Mouse (Mus musculus): ENCODE results near the gene Cpb1. TPM values are rescaled to one million over a fixed set of nuclear protein-coding genes. Genes with fewer than 3 reads are reported as not detected.

Gene Cpb1
- polyA plus RNA-seq, 1 experiment from 2014 or later: not detected

DNA sequence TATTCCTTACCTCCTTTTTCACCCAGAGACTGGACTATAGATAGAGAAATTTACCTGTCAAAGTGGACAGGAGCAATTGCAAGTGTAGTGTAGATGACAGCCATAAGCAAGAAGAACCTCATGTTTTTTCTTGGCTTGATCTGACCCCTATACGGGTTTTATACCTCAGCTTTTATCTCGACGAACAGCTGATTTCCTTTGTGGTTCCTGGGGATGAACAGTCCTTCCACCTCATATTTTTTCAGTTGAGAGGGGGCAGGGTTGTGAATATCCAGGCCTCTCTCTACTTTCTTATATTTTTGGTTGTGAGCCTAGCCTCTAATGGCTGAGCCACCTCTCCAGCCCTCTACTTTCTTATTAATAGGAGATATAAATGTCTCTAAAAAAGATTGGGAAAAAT, 33.5 kb downstream of the Cpb1 start, which contains the start of gene Cpa3:
Cpa3 (minus strand) TSS at position 132 of the 400 bp plus-strand sequence.
- Histone ChIP-seq H3K27ac (replicated peaks) (no peak within 1 kb of the TSS), H3K4me1 (no peaks in the 10 kb centered on the region), H3K4me2 (replicated peaks) (no peak within 1 kb of the TSS), H3K9ac (replicated peaks) (no peak within 1 kb of the TSS), H3K9me3 (no peaks in the 10 kb centered on the region), H3K36me3 (no peaks in the 10 kb centered on the region), H3K4me3 (no peak within 1 kb of the TSS), H3K27me3 (no peaks in the 10 kb centered on the region)
- ATAC-seq (ENCODE audit: low FRiP score, low read depth): no peak
- 91% methylated on average over 3 of the region's 3 CpGs for WGBS

DNA sequence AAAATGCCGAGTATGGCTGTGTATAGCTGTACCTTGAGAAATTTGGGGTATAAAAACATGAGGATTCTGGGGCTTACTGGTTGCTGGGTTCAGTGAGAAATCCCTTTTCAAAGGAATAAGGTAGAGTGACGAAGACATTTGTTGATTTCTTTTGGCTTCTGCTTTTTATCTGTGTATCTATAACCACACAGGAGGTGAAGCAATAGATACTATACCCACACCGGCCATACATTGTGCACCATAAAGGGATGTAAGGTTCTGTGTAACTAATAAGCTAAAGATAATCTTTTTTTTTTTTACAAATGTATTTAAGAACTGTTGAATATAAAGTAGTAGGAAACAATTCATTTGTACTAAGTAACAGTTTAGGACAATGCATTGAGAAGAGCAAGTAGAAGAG, 35.8 kb downstream of the Cpb1 start:
- Histone ChIP-seq H3K4me2 (replicated peaks) (no peak overlapping the region), H3K4me1 (no peaks in the 10 kb centered on the region), H3K4me3 (no peak overlapping the region), H3K27ac (replicated peaks) (no peak overlapping the region), H3K9me3 (no peaks in the 10 kb centered on the region), H3K36me3 (no peaks in the 10 kb centered on the region), H3K27me3 (no peaks in the 10 kb centered on the region), H3K9ac (replicated peaks) (no peak overlapping the region)
- 84% methylated on average over 3 of the region's 3 CpGs for WGBS
- ATAC-seq (ENCODE audit: low FRiP score, low read depth): no peak

DNA sequence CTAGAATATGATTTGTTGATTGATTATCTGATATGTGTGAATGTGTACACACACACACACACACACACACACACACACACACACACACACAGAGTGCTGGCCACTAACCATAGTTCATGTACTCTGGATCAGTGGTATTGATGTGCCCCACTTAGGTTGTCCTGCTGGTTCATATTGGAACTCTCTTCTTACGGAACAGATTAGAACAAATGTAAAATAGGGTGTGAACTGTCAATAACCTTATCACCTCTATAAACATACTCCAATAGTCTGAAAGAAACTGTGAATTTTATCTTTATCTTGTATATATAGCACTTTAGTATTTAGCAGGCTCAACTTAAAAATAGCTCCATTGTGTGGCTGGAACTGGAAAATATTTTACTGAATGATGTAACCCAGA, 38.6 kb downstream of the Cpb1 start:
- H3K9ac ChIP-seq (replicated peaks): no peak overlapping the region
- no peak overlapping the region for H3K4me2 ChIP-seq (replicated peaks)
- WGBS: 85% methylated on average over 1 of the region's 1 CpGs
- H3K9me3 ChIP-seq: no peaks in the 10 kb centered on the region
- H3K27me3 ChIP-seq: no peaks in the 10 kb centered on the region
- no peaks in the 10 kb centered on the region for H3K4me1 ChIP-seq
- H3K4me3 ChIP-seq: no peak overlapping the region
- H3K36me3 ChIP-seq: no peaks in the 10 kb centered on the region
- H3K27ac ChIP-seq (replicated peaks): no peak overlapping the region
- no peak for ATAC-seq (ENCODE audit: low FRiP score, low read depth)

DNA sequence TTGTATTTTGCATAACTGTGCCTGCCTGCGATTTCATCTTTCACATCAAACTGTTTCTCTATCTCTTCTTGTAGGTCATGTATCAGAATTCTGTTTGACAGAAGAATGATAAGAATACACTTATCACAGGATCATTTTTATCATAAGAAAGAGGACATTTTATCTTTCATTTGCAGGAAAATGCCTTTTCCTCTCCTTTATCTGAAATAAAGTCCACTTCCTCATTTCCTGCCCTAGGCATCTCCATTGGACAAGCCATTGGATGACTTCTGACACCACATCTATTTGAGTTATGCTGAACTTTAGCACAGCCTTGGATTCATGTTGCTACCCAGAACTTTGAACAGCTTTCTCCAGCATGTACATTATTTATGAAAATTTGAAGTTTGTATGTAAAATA, 46.5 kb downstream of the Cpb1 start:
- Histone ChIP-seq H3K27ac (replicated peaks) (no peak overlapping the region), H3K4me2 (replicated peaks) (no peak overlapping the region), H3K9me3 (no peaks in the 10 kb centered on the region), H3K36me3 (no peaks in the 10 kb centered on the region), H3K4me1 (no peaks in the 10 kb centered on the region), H3K27me3 (no peaks in the 10 kb centered on the region), H3K4me3 (no peak overlapping the region), H3K9ac (replicated peaks) (no peak overlapping the region)
- 90% methylated on average over 1 of the region's 1 CpGs for WGBS
- no peak for ATAC-seq (ENCODE audit: low FRiP score, low read depth)

DNA sequence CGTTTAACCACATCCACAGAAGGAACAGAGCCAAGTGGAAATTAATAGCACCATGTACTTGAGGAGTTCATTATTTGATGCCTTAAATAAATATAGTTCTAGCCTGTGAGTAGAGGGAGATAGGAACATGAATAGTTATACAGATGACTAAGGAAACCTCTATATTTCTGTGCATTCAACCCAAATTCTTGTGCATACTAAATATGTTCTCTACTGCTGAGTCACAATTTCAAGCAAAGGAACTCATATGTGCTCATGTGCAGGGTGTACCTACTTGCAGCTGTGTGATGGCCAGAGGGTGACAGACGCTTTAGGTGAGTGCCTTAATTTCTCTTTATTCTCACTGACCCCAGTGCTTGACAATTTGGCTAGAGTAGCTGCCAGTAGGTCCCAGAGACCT, 50.1 kb downstream of the Cpb1 start:
- H3K4me1 ChIP-seq: no peaks in the 10 kb centered on the region
- H3K27ac ChIP-seq (replicated peaks): no peak overlapping the region
- H3K4me2 ChIP-seq (replicated peaks): no peak overlapping the region
- H3K36me3 ChIP-seq: no peaks in the 10 kb centered on the region
- no peak overlapping the region for H3K4me3 ChIP-seq
- no peaks in the 10 kb centered on the region for H3K9me3 ChIP-seq
- no peak overlapping the region for H3K9ac ChIP-seq (replicated peaks)
- ATAC-seq (ENCODE audit: low FRiP score, low read depth): no peak
- H3K27me3 ChIP-seq: no peaks in the 10 kb centered on the region
- WGBS: 86% methylated on average over 2 of the region's 2 CpGs

DNA sequence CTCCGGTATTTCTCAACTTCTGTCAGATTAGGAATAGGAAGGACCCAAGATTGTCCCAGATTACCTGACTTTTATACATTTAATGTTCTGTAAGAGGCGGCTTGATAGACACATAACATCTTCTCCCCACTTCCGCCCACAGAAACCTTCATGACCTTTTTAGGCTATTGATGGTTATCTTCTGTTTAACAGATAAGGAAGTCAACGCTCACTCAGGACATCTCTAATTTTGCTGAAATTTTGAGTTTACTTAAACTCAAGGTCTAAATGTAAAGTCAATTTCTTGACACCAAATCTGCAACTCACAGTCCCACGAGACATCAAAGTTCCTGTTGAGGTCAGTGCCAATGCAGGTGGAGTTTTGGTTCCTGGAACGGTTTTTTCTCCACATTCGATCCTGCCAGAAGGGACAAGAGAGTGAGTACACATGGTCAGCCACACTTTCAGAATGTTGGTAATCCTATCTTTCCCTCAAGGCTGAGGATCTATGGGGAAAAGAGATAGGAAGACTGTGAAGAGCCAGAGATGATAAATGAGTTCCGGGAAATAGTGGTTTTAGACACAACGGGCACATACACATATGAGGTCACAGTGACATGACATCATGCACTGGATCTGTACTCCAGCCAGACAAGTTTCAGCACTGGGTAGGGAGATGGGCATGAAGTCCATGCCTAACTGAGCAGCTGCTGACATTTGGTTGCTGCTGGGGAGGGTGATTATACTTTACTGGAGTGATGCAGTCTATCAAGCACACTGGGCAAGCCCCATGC, 52.4 kb downstream of the Cpb1 start:
- WGBS: 95% methylated on average over 9 of the region's 9 CpGs
- Histone ChIP-seq H3K36me3 (no peaks in the 10 kb centered on the region), H3K4me2 (replicated peaks) (no peak overlapping the region), H3K9me3 (no peaks in the 10 kb centered on the region), H3K4me3 (no peak overlapping the region), H3K27ac (replicated peaks) (no peak overlapping the region), H3K4me1 (no peaks in the 10 kb centered on the region), H3K9ac (replicated peaks) (no peak overlapping the region), H3K27me3 (no peaks in the 10 kb centered on the region)
- no peak for ATAC-seq (ENCODE audit: low FRiP score, low read depth)

DNA sequence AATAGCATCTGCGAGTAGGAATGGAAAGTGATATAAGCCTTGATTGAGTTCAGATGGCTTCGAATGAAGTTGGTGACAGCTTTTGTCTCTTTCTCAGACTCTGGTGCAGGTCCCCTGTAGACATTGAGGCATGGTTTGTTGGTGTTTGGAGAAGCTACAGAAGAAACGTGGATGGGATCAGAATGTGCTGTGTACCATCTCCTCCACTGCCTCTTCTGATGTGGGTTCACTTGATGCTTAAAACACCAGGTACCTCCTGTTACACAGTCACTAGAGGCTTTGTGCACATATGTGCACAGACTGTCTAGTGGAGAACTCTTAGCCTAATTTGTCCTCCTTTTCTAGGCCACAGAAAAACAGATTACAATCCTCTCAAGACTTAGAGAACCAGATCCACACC, 53.4 kb downstream of the Cpb1 start:
- Histone ChIP-seq H3K27ac (replicated peaks) (no peak overlapping the region), H3K27me3 (no peaks in the 10 kb centered on the region), H3K4me2 (replicated peaks) (no peak overlapping the region), H3K9ac (replicated peaks) (no peak overlapping the region), H3K4me1 (no peaks in the 10 kb centered on the region), H3K36me3 (no peaks in the 10 kb centered on the region), H3K4me3 (no peak overlapping the region), H3K9me3 (no peaks in the 10 kb centered on the region)
- WGBS: 88% methylated on average over 3 of the region's 3 CpGs
- ATAC-seq (ENCODE audit: low FRiP score, low read depth): no peak

DNA sequence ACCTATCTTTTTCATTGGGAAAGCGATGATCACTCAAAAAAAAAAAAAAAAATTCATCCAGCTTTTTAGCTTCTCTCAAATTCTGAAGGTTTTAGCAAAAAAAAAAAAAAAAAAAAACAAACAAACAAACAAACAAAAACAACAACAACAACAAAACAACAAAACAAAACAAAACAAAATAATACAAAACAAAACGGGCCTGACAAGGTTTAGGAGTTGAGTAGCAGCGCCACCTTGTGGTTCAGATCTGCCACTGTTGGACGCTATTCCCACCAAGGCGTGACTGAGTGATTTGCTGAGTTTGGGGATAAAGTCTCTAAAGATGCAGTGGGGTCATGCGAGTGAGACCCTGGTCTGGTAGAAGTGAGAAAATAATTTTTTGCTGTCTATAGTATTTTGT, 76.7 kb downstream of the Cpb1 start:
- 28% methylated on average over 6 of the region's 6 CpGs for WGBS
- no peaks in the 10 kb centered on the region for H3K4me1 ChIP-seq
- H3K9me3 ChIP-seq: no peaks in the 10 kb centered on the region
- no peak overlapping the region for H3K9ac ChIP-seq (replicated peaks)
- no peak overlapping the region for H3K4me2 ChIP-seq (replicated peaks)
- H3K27ac ChIP-seq (replicated peaks): no peak overlapping the region
- no peaks in the 10 kb centered on the region for H3K27me3 ChIP-seq
- H3K4me3 ChIP-seq: no peak overlapping the region
- peak; percentile 69; the same call in 1 of the 2 replicates for ATAC-seq (ENCODE audit: low FRiP score, low read depth)
- H3K36me3 ChIP-seq: no peaks in the 10 kb centered on the region

Small RNAs within 50 kb of the gene (microRNA-seq; reads per million reads assigned to microRNA genes)
- not detected for gene Mir7007

Other genes starting within 250 kb of the Cpb1 start
- gene Hps3, start 240.4 kb downstream of the Cpb1 start, polyA plus RNA-seq (2016; fragmentation: Nextera tagmentation; extraction: Ambion mirVana): 13.0 and 13.8 TPM in 2 replicates
- 23.1 and 26.0 TPM in 2 replicates for gene Hltf, start 217.9 kb downstream of the Cpb1 start, polyA plus RNA-seq (2016; fragmentation: Nextera tagmentation; extraction: Ambion mirVana)
- 24.1 and 24.7 TPM in 2 replicates for gene Gyg, start 120.4 kb downstream of the Cpb1 start, polyA plus RNA-seq (2016; fragmentation: Nextera tagmentation; extraction: Ambion mirVana)
- 0.26 and 0.48 TPM in 2 replicates for gene Cpa3, start 33.6 kb downstream of the Cpb1 start, polyA plus RNA-seq (2016; fragmentation: Nextera tagmentation; extraction: Ambion mirVana)
- not detected in 2 replicates for gene Agtr1b, start 91.4 kb upstream of the Cpb1 start, polyA plus RNA-seq (2016; fragmentation: Nextera tagmentation; extraction: Ambion mirVana)

Data from midbrain, embryonic 12.5 days (tissue).